Mouse (Mus musculus): ENCODE measurements around the gene Gm10228. TPM values are rescaled to one million over a fixed set of nuclear protein-coding genes. Genes with fewer than 3 reads are reported as not detected.
"Not testable (repeated sequence)": the region's sequence is repeated elsewhere in the genome, so short reads cannot be mapped to it uniquely, and the experiment has no call there.

Gene Gm10228
- polyA plus RNA-seq (2014; fragmentation: Nextera tagmentation; extraction: Ambion mirVana): not detected in 2 replicates

DNA sequence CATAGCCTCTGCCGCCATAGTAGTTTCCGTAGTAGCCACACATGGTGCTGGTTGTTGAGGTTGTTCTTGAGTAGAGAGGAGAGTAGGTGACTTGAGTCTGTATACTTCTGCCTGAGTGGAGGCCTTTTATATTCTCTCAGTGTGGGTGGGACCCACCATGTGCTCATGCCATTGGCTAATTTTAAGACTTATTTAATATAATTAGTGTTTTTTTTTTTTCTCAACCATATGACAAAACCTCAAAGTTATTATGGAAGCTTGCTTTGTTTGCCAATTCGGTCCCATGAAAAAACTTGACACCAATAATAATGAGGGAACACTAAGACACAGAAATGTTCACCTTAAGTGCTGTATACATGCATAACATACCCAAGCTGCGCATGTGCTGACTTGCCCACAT is at the start of gene Gm10228:
Gene Gm10228, minus strand, starts transcription at position 101 of the 400 bp plus-strand sequence.
- not testable (repeated sequence) for H3K27ac ChIP-seq (ENCODE audit: low read depth, low read length); H3K4me3 ChIP-seq (ENCODE audit: low read depth, low read length); H3K27me3 ChIP-seq (ENCODE audit: control insufficient read depth, insufficient read depth, low read length); H3K36me3 ChIP-seq (ENCODE audit: control insufficient read depth, insufficient read depth, low read length); H3K9me3 ChIP-seq (ENCODE audit: control insufficient read depth, low read length); H3K9ac ChIP-seq (replicated peaks; ENCODE audit: low read depth, low read length); ATAC-seq (ENCODE audit: low read depth); H3K4me1 ChIP-seq (ENCODE audit: control insufficient read depth, insufficient read depth, low read length); H3K4me2 ChIP-seq (ENCODE audit: low read depth, low read length)
- 92% methylated on average over 2 of the region's 4 CpGs for WGBS

GRCm38 (mm10) chr16:89071041-89071440 is 29.8 kb upstream of the Gm10228 start:
- not testable (repeated sequence) for H3K9me3 ChIP-seq (ENCODE audit: control insufficient read depth, low read length); H3K4me2 ChIP-seq (ENCODE audit: low read depth, low read length); H3K27me3 ChIP-seq (ENCODE audit: control insufficient read depth, insufficient read depth, low read length); H3K27ac ChIP-seq (ENCODE audit: low read depth, low read length); H3K4me3 ChIP-seq (ENCODE audit: low read depth, low read length); H3K9ac ChIP-seq (replicated peaks; ENCODE audit: low read depth, low read length); H3K4me1 ChIP-seq (ENCODE audit: control insufficient read depth, insufficient read depth, low read length); ATAC-seq (ENCODE audit: low read depth); H3K36me3 ChIP-seq (ENCODE audit: control insufficient read depth, insufficient read depth, low read length)
- WGBS: 70% methylated on average over 2 of the region's 2 CpGs

- not testable (repeated sequence) for H3K4me3 ChIP-seq (ENCODE audit: low read depth, low read length); ATAC-seq (ENCODE audit: low read depth); H3K36me3 ChIP-seq (ENCODE audit: control insufficient read depth, insufficient read depth, low read length); H3K27ac ChIP-seq (ENCODE audit: low read depth, low read length); H3K4me1 ChIP-seq (ENCODE audit: control insufficient read depth, insufficient read depth, low read length); H3K4me2 ChIP-seq (ENCODE audit: low read depth, low read length); H3K9ac ChIP-seq (replicated peaks; ENCODE audit: low read depth, low read length); H3K9me3 ChIP-seq (ENCODE audit: control insufficient read depth, low read length); H3K27me3 ChIP-seq (ENCODE audit: control insufficient read depth, insufficient read depth, low read length)
- WGBS: no CpG with 5 or more reads among the region's 2 CpGs
Observed at GRCm38 (mm10) chr16:89063902-89064301, 22.6 kb upstream of the Gm10228 start, which contains the start of gene 1110025L11Rik. Gene 1110025L11Rik (minus strand): TSS chr16:89064002.

DNA sequence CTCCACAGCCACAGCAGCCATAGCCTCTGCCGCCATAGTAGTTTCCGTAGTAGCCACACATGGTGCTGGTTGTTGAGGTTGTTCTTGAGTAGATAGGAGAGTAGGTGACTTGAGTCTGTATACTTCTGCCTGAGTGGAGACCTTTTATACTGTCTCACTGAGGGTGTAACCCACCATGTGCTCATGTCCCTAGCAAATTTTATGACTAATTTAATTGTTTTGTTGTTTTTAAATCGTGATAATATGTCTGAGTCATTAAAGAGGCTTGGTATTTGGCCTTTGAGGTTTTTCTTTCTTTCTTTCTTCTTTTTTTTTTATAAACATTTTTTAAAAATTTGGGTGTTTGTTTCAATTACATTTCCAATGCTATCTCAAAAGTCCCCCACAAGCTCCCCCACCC is 6.5 kb upstream of the Gm10228 start, which contains the start of gene Krtap6-5:
Gene Krtap6-5, minus strand, starts transcription at position 101 of the 400 bp plus-strand sequence.
- whole genome bisulfite sequencing: 91% methylated on average over 3 of the region's 3 CpGs

DNA sequence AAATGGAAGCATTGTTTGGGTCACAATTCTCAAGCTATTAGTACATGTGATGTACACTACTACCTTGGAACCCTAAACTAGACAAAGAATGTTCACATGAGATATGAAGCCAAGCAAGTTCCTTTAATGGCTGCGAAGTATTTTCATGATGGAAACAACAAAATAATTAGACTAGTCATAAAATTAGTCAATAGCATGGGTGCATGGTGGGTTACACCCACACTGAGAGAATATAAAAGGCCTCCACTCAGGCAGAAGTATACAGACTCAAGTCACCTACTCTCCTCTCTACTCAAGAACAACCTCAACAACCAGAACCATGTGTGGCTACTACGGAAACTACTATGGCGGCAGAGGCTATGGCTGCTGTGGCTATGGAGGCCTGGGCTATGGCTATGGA is 9.9 kb downstream of the Gm10228 start, which contains the start of gene Krtap6-1:
Gene Krtap6-1, plus strand, starts transcription at position 301 of the 400 bp plus-strand sequence.
- H3K27me3 ChIP-seq (ENCODE audit: control insufficient read depth, insufficient read depth, low read length); ATAC-seq (ENCODE audit: low read depth); H3K27ac ChIP-seq (ENCODE audit: low read depth, low read length); H3K4me1 ChIP-seq (ENCODE audit: control insufficient read depth, insufficient read depth, low read length); H3K9ac ChIP-seq (replicated peaks; ENCODE audit: low read depth, low read length); H3K36me3 ChIP-seq (ENCODE audit: control insufficient read depth, insufficient read depth, low read length); H3K9me3 ChIP-seq (ENCODE audit: control insufficient read depth, low read length); H3K4me3 ChIP-seq (ENCODE audit: low read depth, low read length); H3K4me2 ChIP-seq (ENCODE audit: low read depth, low read length): not testable (repeated sequence)
- WGBS: 88% methylated on average over 3 of the region's 3 CpGs

More for the DNA sequence above, 6.5 kb upstream of the Gm10228 start, which contains the start of gene Krtap6-5:
- Histone ChIP-seq H3K9ac (replicated peaks; ENCODE audit: low read depth, low read length) (no peak within 1 kb of the TSS), H3K4me1 (ENCODE audit: control insufficient read depth, insufficient read depth, low read length) (no peaks in the 10 kb centered on the region), H3K4me3 (ENCODE audit: low read depth, low read length) (no peak within 1 kb of the TSS), H3K9me3 (ENCODE audit: control insufficient read depth, low read length) (no peaks in the 10 kb centered on the region), H3K36me3 (ENCODE audit: control insufficient read depth, insufficient read depth, low read length) (no peaks in the 10 kb centered on the region), H3K27me3 (ENCODE audit: control insufficient read depth, insufficient read depth, low read length) (no peaks in the 10 kb centered on the region), H3K4me2 (ENCODE audit: low read depth, low read length) (no peak within 1 kb of the TSS), H3K27ac (ENCODE audit: low read depth, low read length) (no peak within 1 kb of the TSS)
- no peak for ATAC-seq (ENCODE audit: low read depth)

DNA sequence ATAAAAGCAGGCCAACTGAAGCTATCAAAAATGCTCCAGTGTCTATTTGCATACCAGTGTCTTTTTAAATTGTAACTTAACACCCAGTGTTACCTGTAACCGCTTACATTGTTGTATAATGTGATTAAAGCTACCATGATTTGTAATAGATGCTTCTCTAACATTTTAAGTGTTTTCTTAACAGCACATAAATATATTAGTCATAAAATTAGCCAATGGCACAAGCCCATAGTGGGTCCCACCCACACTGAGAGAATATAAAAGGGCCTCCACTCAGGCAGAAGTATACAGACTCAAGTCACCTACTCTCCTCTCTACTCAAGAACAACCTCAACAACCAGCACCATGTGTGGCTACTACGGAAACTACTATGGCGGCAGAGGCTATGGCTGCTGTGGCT is 26.3 kb downstream of the Gm10228 start, which contains the start of gene Gm10229:
Gene Gm10229, plus strand, starts transcription at position 301 of the 400 bp plus-strand sequence.
- H3K4me3 ChIP-seq (ENCODE audit: low read depth, low read length); H3K36me3 ChIP-seq (ENCODE audit: control insufficient read depth, insufficient read depth, low read length); H3K4me2 ChIP-seq (ENCODE audit: low read depth, low read length); H3K27me3 ChIP-seq (ENCODE audit: control insufficient read depth, insufficient read depth, low read length); ATAC-seq (ENCODE audit: low read depth); H3K9me3 ChIP-seq (ENCODE audit: control insufficient read depth, low read length); H3K4me1 ChIP-seq (ENCODE audit: control insufficient read depth, insufficient read depth, low read length); H3K9ac ChIP-seq (replicated peaks; ENCODE audit: low read depth, low read length); H3K27ac ChIP-seq (ENCODE audit: low read depth, low read length): not testable (repeated sequence)
- WGBS: 94% methylated on average over 1 of the region's 3 CpGs

GRCm38 (mm10) chr16:89013973-89014372 is 27.3 kb downstream of the Gm10228 start:
- Histone ChIP-seq H3K27ac (ENCODE audit: low read depth, low read length) (no peak overlapping the region), H3K9ac (replicated peaks; ENCODE audit: low read depth, low read length) (no peak overlapping the region), H3K4me1 (ENCODE audit: control insufficient read depth, insufficient read depth, low read length) (no peaks in the 10 kb centered on the region), H3K27me3 (ENCODE audit: control insufficient read depth, insufficient read depth, low read length) (no peaks in the 10 kb centered on the region), H3K36me3 (ENCODE audit: control insufficient read depth, insufficient read depth, low read length) (no peaks in the 10 kb centered on the region), H3K4me2 (ENCODE audit: low read depth, low read length) (no peak overlapping the region), H3K9me3 (ENCODE audit: control insufficient read depth, low read length) (no peaks in the 10 kb centered on the region), H3K4me3 (ENCODE audit: low read depth, low read length) (no peak overlapping the region)
- no peak for ATAC-seq (ENCODE audit: low read depth)
- 98% methylated on average over 3 of the region's 3 CpGs for WGBS

GRCm38 (mm10) chr16:89010659-89011058 is 30.6 kb downstream of the Gm10228 start, which contains the start of gene Krtap22-2:
Gene Krtap22-2 (minus strand): TSS chr16:89010759.
- ATAC-seq (ENCODE audit: low read depth): no peak
- Histone ChIP-seq H3K9me3 (ENCODE audit: control insufficient read depth, low read length) (no peaks in the 10 kb centered on the region), H3K4me3 (ENCODE audit: low read depth, low read length) (no peak within 1 kb of the TSS), H3K4me1 (ENCODE audit: control insufficient read depth, insufficient read depth, low read length) (no peaks in the 10 kb centered on the region), H3K4me2 (ENCODE audit: low read depth, low read length) (no peak within 1 kb of the TSS), H3K27me3 (ENCODE audit: control insufficient read depth, insufficient read depth, low read length) (no peaks in the 10 kb centered on the region), H3K36me3 (ENCODE audit: control insufficient read depth, insufficient read depth, low read length) (no peaks in the 10 kb centered on the region), H3K9ac (replicated peaks; ENCODE audit: low read depth, low read length) (no peak within 1 kb of the TSS), H3K27ac (ENCODE audit: low read depth, low read length) (no peak within 1 kb of the TSS)
- WGBS: 85% methylated on average over 5 of the region's 5 CpGs
